Mouse (Mus musculus): ENCODE measurements around the gene Slco3a1.

DNA sequence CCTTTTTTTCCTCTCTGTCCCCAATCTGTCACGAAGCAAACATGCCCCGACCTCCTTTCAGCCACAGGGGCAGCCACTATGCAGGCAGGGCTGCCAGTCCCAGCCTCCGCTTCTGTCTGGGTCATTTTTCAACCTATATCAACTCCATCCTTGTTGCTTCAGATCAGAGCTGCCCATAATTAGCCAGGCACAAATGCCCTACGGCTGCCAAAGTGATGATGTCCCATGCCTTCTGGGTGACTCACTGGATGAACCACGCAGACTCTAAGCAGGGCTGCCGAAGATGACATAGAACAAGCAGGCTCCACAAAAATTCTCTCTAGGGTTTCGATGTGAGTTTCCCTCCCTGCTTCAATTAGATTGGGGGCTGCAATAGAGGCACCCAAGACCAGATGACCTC lies 89.9 kb downstream of the Slco3a1 start:
- TF ChIP-seq CTCF (conservative IDR thresholded peaks at IDR 0.05; ENCODE audit: low read length) (no peak), POU5F1 (IDR thresholded peaks at IDR 0.05; ENCODE audit: borderline replicate concordance, low read length) (no peak)

Measured in E14TG2a.4 (cell line).